Mouse (Mus musculus) liver, embryonic 11.5 days (tissue): ENCODE data around the gene Morn5. TPM values are rescaled to one million over a fixed set of nuclear protein-coding genes. Genes with fewer than 3 reads are reported as not detected.

ENCODE experiments used
- ATAC-seq: fragments of 200-750 bp; cut with Nextera tagmentation; replicated peaks from 2 replicates; pipeline ENCODE4 v1.8.0; 2017; ENCODE audit warnings: moderate number of reproducible peaks, mild to moderate bottlenecking, moderate TSS enrichment, moderate library complexity; ENCODE audit not compliant: low FRiP score
- DNase-seq: peaks from one replicate; pipeline ENCODE4 v3.0.0-alpha.2; 2017; ENCODE audit warnings: low spot score
- H3K27ac ChIP-seq: fragments of 300-500 bp; sonication (generic); 2 replicates; pipeline ENCODE4 v1.5.1; 2014; ENCODE audit warnings: mild to moderate bottlenecking, low read depth, low read length, control low read depth
- H3K27me3 ChIP-seq: fragments of 300-500 bp; sonication (generic); replicated peaks from 2 replicates; pipeline ENCODE4 v1.6.1; 2014; ENCODE audit warnings: low read length, mixed read lengths; ENCODE audit not compliant: control insufficient read depth, insufficient read depth
- H3K36me3 ChIP-seq: fragments of 300-500 bp; sonication (generic); 2 replicates; pipeline ENCODE4 v1.6.1; 2014; ENCODE audit warnings: mild to moderate bottlenecking, low read length, moderate library complexity, mixed read lengths; ENCODE audit not compliant: control insufficient read depth, insufficient read depth
- H3K4me1 ChIP-seq: fragments of 300-500 bp; sonication (generic); replicated peaks from 2 replicates; pipeline ENCODE4 v1.6.1; 2014; ENCODE audit warnings: low read length, mixed read lengths; ENCODE audit not compliant: control insufficient read depth, insufficient read depth
- H3K4me2 ChIP-seq: fragments of 300-500 bp; sonication (generic); 2 replicates; pipeline ENCODE4 v1.6.1; 2014; ENCODE audit warnings: mild to moderate bottlenecking, control low read depth, moderate library complexity
- H3K4me3 ChIP-seq: fragments of 300-500 bp; sonication (generic); 2 replicates; pipeline ENCODE4 v1.5.1; 2014; ENCODE audit warnings: low read depth, low read length, control low read depth
- H3K9ac ChIP-seq: fragments of 300-500 bp; sonication (generic); 2 replicates; pipeline ENCODE4 v1.6.1; 2014; ENCODE audit warnings: low read depth, low read length, control low read depth
- H3K9me3 ChIP-seq: fragments of 300-500 bp; sonication (generic); 2 replicates; pipeline ENCODE4 v1.6.1; 2016; ENCODE audit warnings: low read length, inconsistent platforms, mixed read lengths; ENCODE audit not compliant: control insufficient read depth
- WGBS: fragments of 180-500 bp; shearing (Covaris S2); extraction: QIAGEN DNeasy Blood & Tissue Kit; methylation state at CpG from one replicate; pipeline ENCODE4 v1.1.7; 2014; 5-methylcytosine and 5-hydroxymethylcytosine counted together
- polyA plus RNA-seq: library from polyadenylated mRNA; unstranded; fragments of >200 nt; fragmentation: Nextera tagmentation; extraction: Ambion mirVana; gene quantifications from 2 replicates; pipeline ENCODE4 v1.2.1, GENCODE M21; 2014

The Morn5 gene
- polyA plus RNA-seq, 1 experiment from 2014 or later = not detected

DNA sequence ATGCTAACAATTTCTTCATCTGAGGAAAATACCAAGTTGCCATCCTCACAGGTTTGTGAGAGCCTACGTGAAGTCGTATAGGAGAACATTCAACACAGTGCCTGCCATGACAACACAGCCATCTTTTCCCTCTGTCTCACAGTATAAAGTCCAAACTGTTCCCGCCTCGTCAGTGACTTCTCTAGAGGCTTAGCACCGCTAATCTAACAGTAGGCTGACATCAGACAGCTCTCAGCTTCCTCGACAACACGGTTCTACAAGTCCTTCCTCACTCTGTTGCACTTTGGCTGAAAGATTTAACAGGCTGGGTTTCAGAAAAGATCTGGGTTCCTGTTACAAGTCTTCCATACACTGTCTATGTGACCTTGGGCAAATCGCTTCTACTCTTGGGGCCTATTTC is 1.1 kb upstream of the Morn5 start:
- Histone ChIP-seq H3K4me2 (peak overlapping the region; percentile 79), H3K4me3 (peak overlapping the region; percentile 81), H3K27ac (no peak overlapping the region), H3K9me3 (no peaks in the 10 kb centered on the region), H3K36me3 (peaks cover 6% of the 10 kb centered on the region; the same call in 1 of the 2 replicates), H3K9ac (peak overlapping the region; percentile 85), H3K4me1 (peaks cover 9% of the 10 kb centered on the region), H3K27me3 (no peaks in the 10 kb centered on the region)
- ATAC-seq = no peak
- DNase-seq = no peak
- WGBS = 57% methylated on average over 8 of the region's 8 CpGs

DNA sequence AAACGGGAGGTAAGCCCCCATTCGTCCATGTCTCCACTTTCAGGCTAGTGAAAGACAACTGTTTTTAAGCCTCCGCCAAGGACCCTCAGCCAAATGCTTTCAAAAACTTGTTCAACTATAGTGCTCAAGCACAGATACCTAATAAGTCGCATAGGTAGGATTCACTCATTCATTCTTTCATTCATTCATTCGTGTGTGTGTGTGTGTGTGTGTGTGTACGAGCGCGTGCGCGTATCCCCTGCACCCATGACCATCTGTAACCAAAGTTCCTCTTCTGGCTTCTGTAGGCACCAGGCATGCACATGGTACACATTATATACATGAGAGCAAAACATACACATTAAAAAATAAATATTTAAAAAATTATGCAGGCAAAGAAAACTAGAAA is 303 bp downstream of the Morn5 start:
- H3K9ac ChIP-seq = no peak overlapping the region
- peak; percentile 6; the same call in 1 of the 2 replicates for ATAC-seq
- H3K27me3 ChIP-seq = no peaks in the 10 kb centered on the region
- H3K36me3 ChIP-seq = 0 out of 2 replicates have a peak, but pooled peaks cover 5% of the 10 kb centered on the region
- H3K27ac ChIP-seq = no peak overlapping the region
- WGBS = 40% methylated on average over 10 of the region's 10 CpGs
- H3K4me1 ChIP-seq = peaks cover 9% of the 10 kb centered on the region
- H3K4me3 ChIP-seq = peak overlapping the region; percentile 81
- DNase-seq = no peak
- no peaks in the 10 kb centered on the region for H3K9me3 ChIP-seq
- H3K4me2 ChIP-seq = peak overlapping the region; percentile 79

DNA sequence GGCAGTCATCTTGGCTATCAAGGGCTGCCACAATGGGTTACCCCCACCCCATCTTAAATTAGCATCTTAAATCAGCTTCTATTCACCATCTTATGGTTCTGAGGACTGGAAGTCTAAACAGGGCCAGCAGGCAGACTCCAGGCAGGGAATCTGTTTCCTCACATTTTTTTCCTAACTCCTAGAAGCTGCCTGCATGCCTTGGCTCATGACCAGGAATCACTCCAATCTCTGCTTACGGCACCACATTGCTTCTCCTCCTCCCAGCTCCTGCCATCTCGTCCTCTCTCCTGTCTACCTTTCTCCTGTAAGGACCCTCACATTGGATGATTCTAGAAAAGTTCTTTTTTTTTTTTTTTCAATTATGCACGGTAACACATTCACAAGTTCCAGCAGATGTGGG is 4.0 kb downstream of the Morn5 start:
- DNase-seq (no peak), ATAC-seq (no peak)
- no peak overlapping the region for H3K27ac ChIP-seq
- H3K9me3 ChIP-seq = no peaks in the 10 kb centered on the region
- H3K9ac ChIP-seq = no peak overlapping the region
- WGBS = 62% methylated on average over 3 of the region's 3 CpGs
- no peak overlapping the region for H3K4me2 ChIP-seq
- no peaks in the 10 kb centered on the region for H3K27me3 ChIP-seq
- peaks cover under 1% of the 10 kb centered on the region for H3K4me1 ChIP-seq
- no peak overlapping the region for H3K4me3 ChIP-seq
- no peaks in the 10 kb centered on the region for H3K36me3 ChIP-seq

DNA sequence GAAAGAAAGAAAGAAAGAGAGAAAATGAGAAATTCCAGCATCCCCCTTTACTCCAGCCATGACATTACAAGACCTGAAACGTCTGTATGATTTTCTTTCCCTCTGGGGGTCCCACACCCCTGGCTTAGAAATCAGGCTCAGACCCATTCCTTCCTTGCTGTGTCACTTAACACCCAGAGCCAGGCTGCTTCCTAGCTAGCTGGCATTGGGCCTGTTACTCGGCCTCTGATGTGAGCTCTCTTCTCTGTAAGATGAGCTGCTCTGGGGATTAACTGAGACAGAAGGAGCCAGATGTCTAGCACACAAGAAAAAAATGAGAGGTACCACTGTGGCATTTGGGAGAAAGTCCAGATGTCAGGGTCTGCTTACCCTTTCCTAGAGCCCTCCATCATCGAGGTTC is 7.0 kb downstream of the Morn5 start:
- no peaks in the 10 kb centered on the region for H3K27me3 ChIP-seq
- no peak overlapping the region for H3K4me3 ChIP-seq
- 46% methylated on average over 3 of the region's 3 CpGs for WGBS
- H3K4me2 ChIP-seq = no peak overlapping the region
- H3K9ac ChIP-seq = no peak overlapping the region
- H3K36me3 ChIP-seq = no peaks in the 10 kb centered on the region
- no peaks in the 10 kb centered on the region for H3K4me1 ChIP-seq
- DNase-seq (no peak), ATAC-seq (no peak)
- H3K9me3 ChIP-seq = no peaks in the 10 kb centered on the region
- H3K27ac ChIP-seq = no peak overlapping the region

DNA sequence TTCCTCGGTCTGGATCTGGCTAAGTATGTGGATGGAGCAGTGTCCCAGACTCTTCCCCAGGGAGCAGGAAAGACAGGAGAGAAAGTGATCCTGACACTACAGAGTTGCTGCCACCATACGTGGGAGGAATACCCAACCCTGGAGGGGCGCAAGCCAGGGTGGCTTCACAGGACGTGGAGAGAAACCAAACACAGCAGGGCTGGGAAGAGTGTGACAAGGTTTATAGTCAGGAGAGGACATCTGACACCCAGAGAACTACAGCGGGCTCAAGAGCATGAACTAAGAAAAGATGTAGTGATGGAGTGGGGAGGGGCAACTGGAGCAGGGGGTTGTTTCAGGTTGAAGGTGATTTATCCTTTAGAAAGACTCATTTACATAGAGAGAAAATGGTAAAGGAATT is 12.2 kb downstream of the Morn5 start:
- ATAC-seq (no peak), DNase-seq (no peak)
- H3K4me3 ChIP-seq = no peak overlapping the region
- no peak overlapping the region for H3K4me2 ChIP-seq
- H3K9me3 ChIP-seq = no peaks in the 10 kb centered on the region
- H3K27me3 ChIP-seq = no peaks in the 10 kb centered on the region
- no peak overlapping the region for H3K9ac ChIP-seq
- H3K36me3 ChIP-seq = no peaks in the 10 kb centered on the region
- no peaks in the 10 kb centered on the region for H3K4me1 ChIP-seq
- 62% methylated on average over 5 of the region's 5 CpGs for WGBS
- H3K27ac ChIP-seq = no peak overlapping the region

DNA sequence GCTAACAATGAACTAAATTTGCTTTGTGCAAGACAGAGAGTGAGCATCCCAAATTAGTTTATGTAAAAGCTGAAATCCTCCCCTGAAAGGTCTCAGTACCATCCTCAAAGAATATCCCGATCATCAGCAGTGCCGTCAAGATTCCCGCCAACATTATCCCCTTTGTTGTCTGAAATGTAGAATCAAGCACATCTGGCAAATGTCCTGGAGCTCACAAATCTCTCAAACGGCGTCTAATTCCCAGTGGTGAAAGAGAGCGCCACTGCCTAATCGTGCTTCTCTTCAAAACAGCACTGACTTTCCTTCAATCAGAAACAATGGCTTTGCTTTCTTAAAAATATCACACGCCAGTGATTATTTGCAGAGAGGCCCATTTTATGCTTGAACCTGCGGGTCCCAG is 17.9 kb downstream of the Morn5 start:
- WGBS = 79% methylated on average over 9 of the region's 9 CpGs
- no peak for DNase-seq
- ATAC-seq = no peak

DNA sequence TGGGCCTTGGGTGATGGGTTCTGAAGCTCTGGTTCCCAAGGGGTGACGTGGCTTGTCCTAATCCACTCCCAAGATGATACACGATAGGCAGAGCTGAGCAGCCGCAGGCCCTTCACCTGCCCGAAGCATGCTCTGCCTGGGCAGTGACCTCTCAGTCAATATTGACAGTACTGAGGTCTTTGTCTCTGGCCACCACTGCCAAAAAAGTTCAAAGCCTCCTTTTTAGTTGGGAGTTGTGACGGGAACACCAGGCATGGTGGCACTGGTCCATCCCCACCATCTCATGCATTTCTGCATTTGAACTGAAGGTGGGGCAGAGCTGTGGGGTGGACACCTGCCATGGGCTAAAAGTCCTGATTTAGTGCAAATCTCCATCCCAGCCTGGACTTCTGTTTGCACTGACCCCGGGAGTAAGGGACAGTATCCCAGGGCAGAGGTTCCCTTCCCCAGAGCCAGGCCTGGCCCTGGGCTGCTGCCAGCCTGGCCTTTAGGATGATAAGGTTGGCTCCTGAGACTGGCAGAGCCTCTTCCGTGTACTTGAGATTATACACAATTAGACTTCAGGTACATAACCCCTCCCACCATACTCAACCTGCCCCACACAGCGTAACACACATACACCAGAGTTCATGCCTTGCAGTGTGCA is 22.5 kb downstream of the Morn5 start:
- H3K4me1 ChIP-seq = no peaks in the 10 kb centered on the region
- H3K4me3 ChIP-seq = no peak overlapping the region
- WGBS = 69% methylated on average over 8 of the region's 8 CpGs
- DNase-seq = no peak
- H3K9ac ChIP-seq = no peak overlapping the region
- no peaks in the 10 kb centered on the region for H3K36me3 ChIP-seq
- no peak overlapping the region for H3K4me2 ChIP-seq
- ATAC-seq = no peak
- H3K27me3 ChIP-seq = no peaks in the 10 kb centered on the region
- no peaks in the 10 kb centered on the region for H3K9me3 ChIP-seq
- no peak overlapping the region for H3K27ac ChIP-seq

More for the DNA sequence above, 17.9 kb downstream of the Morn5 start:
- Histone ChIP-seq H3K4me2 (no peak overlapping the region), H3K4me3 (no peak overlapping the region), H3K9me3 (no peaks in the 10 kb centered on the region), H3K4me1 (no peaks in the 10 kb centered on the region), H3K9ac (no peak overlapping the region), H3K36me3 (no peaks in the 10 kb centered on the region), H3K27me3 (no peaks in the 10 kb centered on the region), H3K27ac (no peak overlapping the region)

DNA sequence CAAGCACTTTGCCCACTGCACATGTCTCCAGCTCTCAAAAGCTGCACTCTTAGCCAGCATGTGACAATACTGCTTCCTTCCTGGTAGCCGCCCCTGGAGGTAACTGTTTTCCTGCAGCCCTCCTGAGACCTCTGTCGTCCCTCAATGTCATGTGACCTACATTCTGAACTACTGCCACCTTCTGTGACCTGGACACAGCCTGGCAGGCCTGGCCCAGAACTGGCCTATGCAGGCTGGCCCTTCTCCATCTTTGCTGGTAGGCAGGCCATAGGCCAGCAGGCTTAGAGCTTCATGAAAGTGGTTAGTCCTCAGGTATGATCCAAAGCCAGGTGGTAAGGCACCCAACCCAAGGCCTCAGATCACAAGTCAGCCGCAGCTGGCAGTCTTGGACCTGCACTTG is 24.5 kb downstream of the Morn5 start:
- H3K4me2 ChIP-seq = no peak overlapping the region

DNA sequence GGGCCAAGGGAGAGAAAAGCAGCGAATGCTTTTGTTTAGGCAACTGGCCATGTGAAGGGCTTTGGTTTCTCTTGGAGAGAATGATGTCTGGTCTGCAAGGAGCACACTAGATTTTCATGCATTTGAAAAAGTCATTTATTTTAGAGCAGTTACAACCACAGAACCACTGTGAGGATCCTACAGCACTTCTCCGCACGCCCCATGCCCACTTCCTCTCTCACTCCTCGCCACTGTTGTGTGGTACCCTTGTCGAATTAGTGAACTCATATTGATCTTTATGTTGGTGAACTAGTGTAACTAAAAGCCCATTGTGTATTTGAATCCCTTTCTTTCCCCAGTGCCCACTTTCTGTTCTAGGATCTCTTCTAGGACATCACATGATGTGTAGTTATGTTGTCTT is 26.0 kb downstream of the Morn5 start:
- no peaks in the 10 kb centered on the region for H3K27me3 ChIP-seq
- no peak for DNase-seq
- no peak for ATAC-seq
- no peaks in the 10 kb centered on the region for H3K36me3 ChIP-seq
- H3K4me3 ChIP-seq = no peak overlapping the region
- H3K4me2 ChIP-seq = no peak overlapping the region
- H3K9ac ChIP-seq = no peak overlapping the region
- H3K9me3 ChIP-seq = no peaks in the 10 kb centered on the region
- no peak overlapping the region for H3K27ac ChIP-seq
- no peaks in the 10 kb centered on the region for H3K4me1 ChIP-seq
- 76% methylated on average over 5 of the region's 5 CpGs for WGBS

More for the DNA sequence above, 24.5 kb downstream of the Morn5 start:
- H3K9ac ChIP-seq = no peak overlapping the region
- no peaks in the 10 kb centered on the region for H3K27me3 ChIP-seq
- H3K4me3 ChIP-seq = no peak overlapping the region
- ATAC-seq = no peak
- no peaks in the 10 kb centered on the region for H3K4me1 ChIP-seq
- DNase-seq = no peak
- 48% methylated on average over 3 of the region's 3 CpGs for WGBS
- H3K9me3 ChIP-seq = no peaks in the 10 kb centered on the region
- no peaks in the 10 kb centered on the region for H3K36me3 ChIP-seq
- no peak overlapping the region for H3K27ac ChIP-seq
